Mouse (Mus musculus) heart, postnatal 25 days (tissue): Measurements from ENCODE around the gene Map7. TPM values are rescaled to one million over a fixed set of nuclear protein-coding genes. Genes with fewer than 3 reads are reported as not detected.

ENCODE experiments used
- DNase-seq: peaks from one replicate; pipeline ENCODE4 v3.0.0; 2022; ENCODE audit warnings: low spot score
- intact Hi-C: fragments of 180-260 bp; cut with DNase I; formaldehyde crosslinking; loops from one replicate; pipeline ENCODE4 v1.15.1; 2025
- total RNA-seq, 2 experiments: library from RNA; stranded (reverse); gene quantifications; 2 replicates each; pipeline ENCODE4 v1.2.3; 2021

Gene Map7
- total RNA-seq, 2 experiments from 2014 or later, result 17.4 TPM

GRCm38 (mm10) chr10:20262896-20263295 is 114.6 kb downstream of the Map7 start:
- intact Hi-C loops, result no loop called here

GRCm38 (mm10) chr10:20264479-20264878 is 116.2 kb downstream of the Map7 start:
- intact Hi-C loops, result no loop called here
- no peak for DNase-seq

More at GRCm38 (mm10) chr10:20262896-20263295, 114.6 kb downstream of the Map7 start:
- DNase-seq, result no peak

- intact Hi-C loops, result no loop called here
- no peak for DNase-seq
Observed at GRCm38 (mm10) chr10:20267032-20267431, 118.8 kb downstream of the Map7 start.

GRCm38 (mm10) chr10:20268945-20269344 is 120.7 kb downstream of the Map7 start:
- DNase-seq, result no peak
- intact Hi-C loops, result no loop called here

- no peak for DNase-seq
- intact Hi-C loops, result no loop called here
Observed at GRCm38 (mm10) chr10:20272380-20272779, 124.1 kb downstream of the Map7 start.

- DNase-seq, result no peak
- intact Hi-C loops, result no loop called here
Observed at GRCm38 (mm10) chr10:20273278-20273677, 125.0 kb downstream of the Map7 start.

GRCm38 (mm10) chr10:20274022-20274421 is 125.8 kb downstream of the Map7 start:
- intact Hi-C loops, result no loop called here
- DNase-seq, result no peak

- DNase-seq, result no peak
- intact Hi-C loops, result no loop called here
Observed at GRCm38 (mm10) chr10:20281456-20281855, 133.2 kb downstream of the Map7 start.

GRCm38 (mm10) chr10:20285289-20285975 is 137.2 kb downstream of the Map7 start:
- intact Hi-C loops, result no loop called here
- peak; percentile 31 for DNase-seq

- intact Hi-C loops, result no loop called here
- no peak for DNase-seq
Observed at GRCm38 (mm10) chr10:20285994-20286836, 137.9 kb downstream of the Map7 start.

GRCm38 (mm10) chr10:20287369-20287768 is 139.1 kb downstream of the Map7 start:
- intact Hi-C loops, result no loop called here
- no peak for DNase-seq

- intact Hi-C loops, result loop anchor here (5.0 kb wide), 1 partner anchor 657 kb away; no protein-coding TSS in a partner anchor
- DNase-seq, result peak; percentile 26
Observed at GRCm38 (mm10) chr10:20290467-20290883, 142.2 kb downstream of the Map7 start.

- intact Hi-C loops, result loop anchor here (2.0 kb wide), 1 partner anchor 15 kb away; no protein-coding TSS in a partner anchor
- DNase-seq, result no peak
Observed at GRCm38 (mm10) chr10:20295961-20296360, 147.7 kb downstream of the Map7 start.

- DNase-seq, result no peak
- intact Hi-C loops, result no loop called here
Observed at GRCm38 (mm10) chr10:20298152-20298920, 150.1 kb downstream of the Map7 start.

- no peak for DNase-seq
- intact Hi-C loops, result no loop called here
Observed at GRCm38 (mm10) chr10:20299114-20299513, 150.8 kb downstream of the Map7 start.

GRCm38 (mm10) chr10:20310969-20311769 is 162.9 kb downstream of the Map7 start:
- intact Hi-C loops, result loop anchor here (2.0 to 5.0 kb wide), 2 partner anchors 16 to 641 kb away; partner anchors contain the start of gene Ahi1
- no peak for DNase-seq

GRCm38 (mm10) chr10:20311918-20312735 is 163.9 kb downstream of the Map7 start, which contains the start of gene Bclaf1:
Gene Bclaf1, plus strand, starts transcription at chr10:20312469.
- intact Hi-C loops, result loop anchor here (2.0 to 5.0 kb wide), 2 partner anchors 17 to 640 kb away; partner anchors contain the start of gene Ahi1
- DNase-seq, result peak; percentile 99

- intact Hi-C loops, result loop anchor here (5.0 kb wide), 1 partner anchor 639 kb away; the partner anchor contains the start of gene Ahi1
- peak; percentile 85 for DNase-seq
Observed at GRCm38 (mm10) chr10:20312736-20313301, 164.5 kb downstream of the Map7 start.
